Mouse (Mus musculus): Measurements from ENCODE around the gene Mcfd2.

DNA sequence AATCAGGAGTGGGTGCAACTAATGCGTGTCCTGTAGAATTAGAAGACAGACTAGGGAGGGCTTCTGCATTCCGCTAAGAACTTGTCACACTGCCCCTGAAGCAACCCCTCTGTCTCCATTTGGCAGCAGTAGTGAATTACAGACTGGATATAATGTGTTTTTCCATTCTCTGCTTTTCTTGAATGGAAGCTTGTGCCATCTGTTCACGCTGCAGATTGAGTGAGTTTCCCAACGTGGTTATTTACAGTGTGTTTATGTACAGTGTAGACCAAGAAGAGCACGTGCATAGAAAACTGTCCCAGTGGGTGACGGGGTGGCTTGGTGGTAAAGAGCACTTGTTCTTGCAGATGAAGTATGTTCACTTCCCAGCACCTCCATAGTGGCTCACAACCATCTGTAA, 3.7 kb upstream of the Mcfd2 start:
- TF ChIP-seq POLR2A (IDR thresholded peaks at IDR 0.05; ENCODE audit: low read depth, low read length) (no peak), CTCF (IDR thresholded peaks at IDR 0.05; ENCODE audit: borderline replicate concordance, insufficient read depth, low read length) (no peak)
